In genomic region chr7:30588676-30589434, GRCm38 (mm10) we compare ENCODE assay signal across 1 mouse cellular context.
A peak's percentile ranks its signal among the peaks of the same experiment; 100 is the strongest.
TF ChIP-seq lines count a peak whose summit lies in the region.

Kmt2b (minus strand) TSS chr7:30588726.

TF ChIP-seq in MEL, 35 proteins besides CTCF, POLR2A, EP300 and RAD21 (continued from another document):
- TF ChIP-seq ZMIZ1 (IDR thresholded peaks at IDR 0.05; ENCODE audit: low read depth, low read length) (no peak), ETS1 (IDR thresholded peaks at IDR 0.05; ENCODE audit: low read depth, low read length) (peak; percentile 43; the same call in 1 of the 2 replicates), MYB (IDR thresholded peaks at IDR 0.05; ENCODE audit: low read depth, low read length) (no peak), USF2 (IDR thresholded peaks at IDR 0.05; ENCODE audit: borderline replicate concordance in 1 of 2, insufficient read depth in 1 of 2, low read depth in 1 of 2, low read length in 2 of 2) (no peak)
